Mouse (Mus musculus): Measurements from ENCODE around the gene Stap1.

The Stap1 gene

DNA sequence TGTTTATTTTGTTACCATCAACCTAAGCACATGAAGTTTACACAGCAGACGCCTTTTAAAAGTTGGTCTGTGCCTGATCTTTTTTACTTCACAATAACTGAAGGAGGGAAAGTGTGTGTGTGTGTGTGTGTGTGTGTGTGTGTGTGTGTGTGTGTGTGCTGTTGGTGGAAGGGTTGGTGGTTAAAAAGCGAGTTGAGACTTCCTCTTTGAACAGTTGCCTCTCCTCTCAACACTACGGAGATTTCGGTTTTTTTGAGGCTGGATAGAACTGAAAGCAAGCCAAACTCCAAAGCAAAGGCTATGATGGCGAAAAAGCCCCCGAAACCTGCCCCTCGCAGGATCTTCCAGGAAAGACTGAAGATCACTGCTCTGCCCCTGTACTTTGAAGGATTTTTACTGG lies at the start of gene Stap1:
TSS of gene Stap1 (plus strand) at position 209 of the 400 bp plus-strand sequence.
- DNase-seq (ENCODE audit: low read depth, low spot score), result no peak

DNA sequence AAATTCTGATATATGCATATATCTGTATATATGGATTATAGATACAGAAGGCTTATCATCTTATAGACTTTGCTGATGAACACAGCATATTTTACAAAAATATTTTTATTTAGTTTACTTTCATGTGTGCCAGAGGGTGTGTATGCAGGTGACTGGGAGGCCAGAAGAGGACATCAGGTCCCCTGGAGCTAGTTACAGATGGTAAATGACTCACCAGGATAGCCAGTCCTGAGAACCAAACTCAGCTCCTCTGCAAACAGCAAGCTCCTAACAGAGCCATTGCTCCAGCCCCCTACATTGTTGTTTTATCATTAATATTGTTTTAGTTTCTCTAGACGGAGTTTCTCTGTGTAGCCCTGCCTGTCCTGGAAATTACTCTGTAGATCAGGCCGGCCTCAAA lies 41.7 kb upstream of the Stap1 start:
- DNase-seq (ENCODE audit: low read depth, low spot score), result no peak

DNA sequence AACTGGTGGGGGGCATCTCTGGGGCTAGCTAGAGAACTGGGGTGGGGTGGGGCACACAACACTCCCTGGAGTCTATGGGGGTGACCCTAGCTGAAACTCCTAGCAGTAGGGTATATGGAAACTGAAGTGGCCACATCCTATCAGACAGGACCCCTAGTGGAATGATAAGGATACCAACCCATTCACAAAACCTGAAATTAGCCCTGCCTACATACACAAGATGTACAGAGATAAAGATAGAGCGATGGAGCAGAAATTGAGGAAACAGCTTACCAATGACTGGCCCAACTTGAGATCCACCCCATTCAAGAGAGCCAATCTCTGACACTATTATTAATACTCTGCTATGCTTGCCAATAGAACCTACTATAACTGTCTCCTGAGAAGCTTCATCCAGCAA lies 8.0 kb upstream of the Stap1 start:
- no peak for DNase-seq (ENCODE audit: low read depth, low spot score)

DNA sequence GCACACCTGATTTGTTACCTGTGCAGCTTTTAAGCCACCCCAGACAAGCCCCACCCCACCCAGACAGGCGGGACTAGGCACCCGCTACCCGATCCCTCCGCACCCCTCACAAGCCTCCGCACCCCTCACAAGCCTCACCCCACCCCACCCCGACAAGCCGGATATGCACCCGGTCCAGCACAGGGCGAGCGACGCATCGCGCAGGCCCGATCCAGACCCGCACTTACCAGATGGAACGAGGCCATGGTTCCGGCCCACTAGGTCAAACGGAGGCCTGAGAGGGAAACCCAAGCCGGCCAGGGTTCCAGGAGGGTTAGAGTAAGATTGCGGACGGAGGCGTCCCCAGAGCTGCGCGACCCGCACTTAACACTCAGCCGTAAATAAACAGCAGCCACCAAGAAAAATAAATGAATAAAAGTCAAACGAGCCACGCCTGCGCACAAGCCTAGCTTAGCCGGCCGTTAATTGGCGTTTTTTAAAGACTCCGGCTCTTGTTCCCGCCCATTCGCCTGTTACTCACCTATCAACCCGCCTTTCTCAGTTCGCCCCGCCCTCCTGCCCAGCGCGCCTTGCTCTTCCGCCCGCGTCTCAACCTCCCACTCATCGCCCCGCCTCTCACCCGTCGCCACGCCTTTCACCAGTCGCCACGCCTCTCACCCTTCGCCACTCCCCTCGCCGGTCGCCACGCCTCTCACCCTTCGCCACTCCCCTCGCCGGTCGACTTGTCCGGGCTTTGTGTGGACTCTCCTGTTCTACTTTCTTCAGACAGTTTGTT lies 6.3 kb upstream of the Stap1 start, which contains the start of gene Cenpc1:
TSS of gene Cenpc1 (minus strand) at position 483 of the 775 bp plus-strand sequence.
- peak; percentile 96 for DNase-seq (ENCODE audit: low read depth, low spot score)

DNA sequence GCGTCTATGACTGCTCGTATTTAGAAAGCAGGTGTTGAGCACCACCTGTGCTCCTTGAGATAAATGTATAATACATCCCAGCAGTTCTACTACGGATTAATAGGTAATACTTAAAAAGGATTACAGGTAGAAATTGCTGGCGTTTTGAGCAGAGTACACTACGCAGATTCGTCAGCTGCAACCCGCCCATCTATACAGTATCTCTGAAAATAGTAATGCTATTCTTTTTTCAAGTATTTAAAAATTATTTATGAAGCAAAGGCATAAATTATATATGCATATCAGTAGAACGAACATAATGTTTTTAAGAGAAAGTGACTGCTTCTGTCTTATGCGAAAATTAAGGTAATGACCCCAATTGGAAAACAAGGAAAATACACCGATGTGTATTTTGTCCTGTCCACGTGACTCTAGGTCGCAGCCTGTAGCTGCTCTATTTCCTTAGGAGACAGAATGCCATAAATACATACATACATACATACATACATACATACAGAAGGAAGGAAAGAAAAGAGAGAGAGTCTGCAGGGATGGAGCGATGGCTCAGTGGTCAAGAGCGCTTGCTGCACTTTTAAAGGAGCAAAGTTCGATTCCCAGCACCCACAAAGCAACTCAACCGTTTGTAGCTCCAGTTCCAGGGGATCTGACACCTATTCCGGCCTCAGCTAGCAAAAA lies 5.5 kb upstream of the Stap1 start:
- peak; percentile 53 for DNase-seq (ENCODE audit: low read depth, low spot score)

DNA sequence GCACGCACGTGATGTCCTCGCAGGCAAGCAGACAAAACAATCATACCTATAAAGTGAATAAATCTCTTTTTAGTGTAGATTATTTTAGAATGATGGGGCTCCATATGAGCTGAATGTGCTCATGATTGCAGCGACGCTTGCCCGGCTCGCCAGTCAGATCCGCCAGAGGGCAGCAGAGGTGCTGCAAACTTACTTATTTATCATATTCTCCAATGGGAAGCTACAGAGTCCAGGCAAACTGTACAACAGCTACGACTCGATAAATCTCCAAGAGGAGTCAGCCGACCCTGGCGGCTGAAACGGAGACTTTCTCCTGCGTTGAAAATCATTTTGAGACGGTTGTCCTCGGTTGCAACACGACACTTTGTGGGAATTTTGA lies 5.0 kb upstream of the Stap1 start:
- peak; percentile 91 for DNase-seq (ENCODE audit: low read depth, low spot score)

DNA sequence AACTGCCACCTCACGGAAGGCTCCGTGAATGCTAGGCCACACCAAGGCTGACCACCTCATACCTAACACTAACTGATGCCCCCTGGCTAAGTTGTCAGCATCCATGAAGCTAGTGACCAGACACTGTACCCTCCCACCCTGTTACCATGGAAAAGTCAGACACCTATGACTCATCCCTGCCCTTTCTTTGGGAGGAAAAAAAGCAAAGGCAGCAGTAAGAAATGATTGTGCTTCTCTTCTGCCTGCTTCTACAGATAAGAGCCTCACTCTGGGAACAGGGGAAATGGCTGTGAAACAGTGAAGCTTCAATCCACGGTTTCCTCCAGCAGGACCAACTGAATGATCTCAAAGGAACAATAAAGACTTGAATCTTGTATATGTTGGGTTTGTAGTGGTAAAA lies 3.1 kb upstream of the Stap1 start:
- DNase-seq (ENCODE audit: low read depth, low spot score), result no peak

DNA sequence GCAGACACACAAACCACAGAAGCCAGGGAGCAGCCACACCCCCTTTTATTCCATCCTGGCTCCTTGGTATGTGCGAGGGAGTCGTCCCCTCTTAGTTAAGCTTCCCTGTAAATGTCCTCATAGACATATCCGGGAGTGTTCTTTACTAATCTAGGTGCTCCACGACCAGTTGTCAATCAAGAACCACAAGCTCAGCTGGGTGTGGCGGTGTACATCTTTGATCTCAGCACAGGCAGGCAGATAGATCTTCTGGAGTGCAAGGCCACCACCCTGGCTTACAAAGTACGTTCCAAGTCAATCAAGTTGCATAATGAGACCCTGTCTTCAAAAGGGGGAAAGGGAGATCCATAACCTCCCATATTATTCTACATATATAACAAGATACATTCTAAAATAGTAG lies 2.4 kb upstream of the Stap1 start:
- DNase-seq (ENCODE audit: low read depth, low spot score), result no peak

DNA sequence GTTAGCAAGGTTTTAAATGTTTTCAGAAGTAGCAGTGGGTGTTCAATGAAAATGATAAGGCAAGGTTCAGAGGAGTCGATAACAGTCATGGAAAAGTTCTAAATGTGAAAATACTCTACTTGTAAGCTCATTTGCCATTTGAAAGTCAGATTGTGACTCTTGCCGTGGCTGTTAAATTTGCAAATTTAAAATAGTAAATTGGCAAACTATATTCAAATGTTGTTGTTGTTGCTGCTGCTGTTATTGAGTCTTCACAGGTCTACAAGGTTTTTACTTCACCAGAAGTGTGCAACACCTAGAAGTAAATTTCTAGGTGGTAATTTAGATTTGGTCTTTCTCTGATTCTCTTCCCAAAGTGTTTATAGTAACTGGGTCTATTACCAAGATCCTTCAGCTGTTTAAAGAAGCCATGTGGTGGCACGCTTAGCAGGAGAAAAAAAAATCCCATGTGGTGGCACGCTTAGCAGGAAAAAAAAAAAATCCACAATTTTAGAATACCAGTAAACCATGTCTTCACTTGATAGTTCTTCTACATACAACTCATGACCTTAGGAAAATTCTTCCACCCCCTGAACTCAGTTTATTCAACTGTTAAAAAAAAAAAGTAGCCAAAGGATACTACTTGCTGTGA lies 1.3 kb downstream of the Stap1 start:
- no peak for DNase-seq (ENCODE audit: low read depth, low spot score)

DNA sequence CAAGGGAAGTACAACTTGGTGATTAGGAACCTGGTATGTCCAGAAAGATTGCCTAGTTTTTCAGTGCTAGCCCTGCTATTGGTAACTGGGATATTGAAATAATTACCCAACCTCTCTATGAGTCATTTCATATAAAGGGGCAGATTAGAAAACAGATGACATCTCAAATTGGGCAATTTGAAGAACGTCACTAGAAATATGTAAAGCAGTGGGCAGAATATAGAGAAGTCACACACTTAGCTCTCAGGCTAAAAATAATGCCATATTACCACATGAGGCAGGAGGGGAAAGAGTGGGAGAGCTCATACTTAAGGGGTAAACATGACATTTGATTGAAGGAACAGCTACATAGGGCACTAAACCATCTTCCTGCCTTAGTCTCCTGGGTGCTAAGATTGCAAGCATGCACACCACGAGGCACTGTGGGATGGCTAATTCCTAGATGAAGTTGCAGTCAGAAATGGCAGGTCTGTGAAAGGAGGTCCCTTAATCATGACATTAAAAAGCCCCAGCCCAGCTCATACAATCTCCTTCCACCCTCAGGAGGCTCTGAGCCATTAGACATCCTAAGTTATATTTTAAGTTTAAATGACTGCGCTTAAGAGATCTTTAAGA lies 7.3 kb downstream of the Stap1 start:
- no peak for DNase-seq (ENCODE audit: low read depth, low spot score)

DNA sequence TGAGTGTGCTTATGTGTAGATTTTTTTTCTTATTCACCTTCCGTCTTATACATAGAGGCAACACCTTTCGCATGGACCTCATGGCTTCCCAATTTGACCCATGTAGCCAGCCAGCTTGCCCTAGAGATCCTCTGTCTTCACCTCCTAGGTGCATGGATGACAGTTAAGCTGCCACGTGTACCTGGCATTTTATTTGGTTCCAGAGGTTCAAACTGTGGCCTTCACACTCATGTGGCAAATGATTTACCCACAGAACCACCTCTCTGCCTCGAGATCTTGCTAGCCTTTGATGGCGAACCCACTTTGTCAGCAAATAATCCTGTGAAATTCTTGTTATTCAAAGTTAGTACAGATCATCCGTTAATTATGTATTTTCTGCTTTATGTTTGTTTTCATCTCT lies 12.4 kb downstream of the Stap1 start:
- no peak for DNase-seq (ENCODE audit: low read depth, low spot score)

DNA sequence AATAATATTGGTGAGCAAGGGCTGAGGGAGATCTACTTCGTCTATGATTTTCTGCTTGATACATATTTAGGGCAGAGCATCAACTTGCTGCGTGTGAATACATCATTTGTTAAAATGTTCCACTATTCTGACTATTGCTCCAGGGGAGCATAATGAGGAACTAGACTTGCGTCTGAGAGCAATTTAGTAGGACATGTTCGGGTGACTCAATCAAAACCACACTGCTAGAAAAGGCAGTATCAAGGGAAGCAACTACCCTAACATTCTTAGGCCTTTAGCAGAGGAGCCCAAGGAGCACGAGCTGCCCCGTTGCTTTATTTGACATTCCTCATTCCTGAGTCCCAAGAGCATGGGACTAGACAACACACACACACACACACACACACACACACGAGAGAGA lies 13.4 kb downstream of the Stap1 start:
- no peak for DNase-seq (ENCODE audit: low read depth, low spot score)

DNA sequence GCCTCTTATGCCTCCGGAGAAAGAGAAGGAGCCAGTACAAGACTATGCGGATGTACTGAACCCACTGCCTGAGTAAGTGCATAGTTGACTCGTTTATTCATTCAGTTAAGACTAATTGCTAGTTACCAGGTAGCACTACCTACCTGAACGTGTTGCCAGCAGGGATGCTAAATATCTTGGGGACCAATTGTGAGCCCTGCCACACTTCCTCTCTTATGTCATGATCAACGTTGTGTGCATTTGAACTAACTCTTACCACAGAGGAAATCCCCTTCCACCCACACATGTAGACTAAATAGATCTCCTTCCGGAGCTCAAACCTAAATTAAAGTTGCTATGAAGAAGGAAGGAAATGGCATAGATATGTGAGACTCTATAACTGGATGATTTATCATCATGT lies 15.2 kb downstream of the Stap1 start:
- DNase-seq (ENCODE audit: low read depth, low spot score), result no peak

DNA sequence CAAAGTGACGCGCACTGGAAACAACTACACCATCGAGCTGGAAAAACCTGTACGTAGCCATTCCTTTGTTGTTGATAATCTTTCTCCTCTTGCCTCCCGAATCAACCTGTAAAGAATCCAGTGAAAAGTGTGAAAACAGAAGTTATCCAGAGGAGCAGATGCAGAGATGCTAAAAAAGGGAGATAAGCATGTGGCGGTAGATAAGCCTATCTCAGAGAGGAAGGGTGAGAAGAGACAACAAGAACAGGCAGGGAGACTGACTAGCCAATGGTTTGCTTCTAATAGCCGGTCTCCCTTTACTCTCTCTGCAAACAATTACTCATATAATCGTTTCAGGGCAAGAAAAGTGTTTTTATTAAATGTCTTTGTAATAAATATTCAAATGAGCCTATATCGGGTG lies 23.2 kb downstream of the Stap1 start:
- DNase-seq (ENCODE audit: low read depth, low spot score), result no peak

DNA sequence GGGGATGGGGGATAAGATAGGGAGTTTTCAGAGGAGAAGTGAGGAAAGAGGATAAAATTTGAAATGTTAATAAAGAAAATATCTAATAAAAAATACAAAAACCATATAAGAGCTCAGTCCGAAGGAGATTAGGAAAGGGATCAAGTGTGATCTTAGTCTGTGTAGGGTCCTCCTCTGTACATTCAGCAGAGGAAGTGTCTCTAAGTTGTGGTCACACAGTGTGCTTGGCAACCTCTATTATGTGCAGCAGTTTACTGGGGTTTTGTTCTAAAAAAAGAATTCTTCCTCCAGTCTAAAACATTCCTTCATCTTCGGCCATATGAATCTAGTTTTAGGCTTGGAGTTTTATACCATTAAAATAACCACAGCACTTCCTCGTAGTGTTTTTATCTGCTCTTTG lies 27.4 kb downstream of the Stap1 start:
- DNase-seq (ENCODE audit: low read depth, low spot score), result no peak

DNA sequence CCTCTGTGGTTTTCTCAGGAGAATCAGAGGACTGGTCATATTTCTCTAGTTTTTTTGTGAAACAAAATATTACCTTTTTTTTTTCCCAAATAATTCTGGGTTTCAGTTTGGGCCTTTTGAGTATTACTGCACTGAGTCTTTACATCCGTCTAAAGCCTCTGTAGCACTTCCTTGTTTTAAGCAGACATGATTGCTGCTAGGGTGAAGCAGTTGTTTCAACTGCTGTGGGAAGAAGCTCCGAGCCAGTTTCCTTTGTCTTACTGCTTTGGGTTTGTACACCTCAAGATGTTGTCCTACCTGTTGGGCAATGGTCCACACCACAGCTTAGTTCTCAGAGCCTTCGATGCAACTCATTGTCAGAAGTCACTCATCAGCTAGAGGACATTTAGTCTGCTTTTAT lies 29.1 kb downstream of the Stap1 start:
- DNase-seq (ENCODE audit: low read depth, low spot score), result no peak

DNA sequence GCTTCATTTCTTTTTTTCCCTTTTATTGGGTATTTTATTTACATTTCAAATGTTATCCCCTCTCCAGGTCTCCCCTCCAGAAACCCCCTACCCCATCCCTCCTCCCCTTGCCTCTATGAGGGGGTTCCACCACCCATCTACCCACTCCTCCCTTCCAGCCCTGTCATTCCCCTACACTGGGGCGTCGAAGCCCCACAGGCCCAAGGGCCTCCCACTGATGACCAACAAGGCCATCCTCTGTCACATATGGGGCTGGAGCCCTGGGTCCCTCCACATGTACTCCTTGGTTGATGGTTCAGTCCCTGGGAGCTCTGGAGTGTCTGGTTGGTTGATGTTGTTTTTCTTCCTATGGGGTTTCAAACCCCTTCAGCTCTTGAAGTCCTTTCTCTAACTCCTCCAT lies 30.6 kb downstream of the Stap1 start:
- DNase-seq (ENCODE audit: low read depth, low spot score), result no peak

DNA sequence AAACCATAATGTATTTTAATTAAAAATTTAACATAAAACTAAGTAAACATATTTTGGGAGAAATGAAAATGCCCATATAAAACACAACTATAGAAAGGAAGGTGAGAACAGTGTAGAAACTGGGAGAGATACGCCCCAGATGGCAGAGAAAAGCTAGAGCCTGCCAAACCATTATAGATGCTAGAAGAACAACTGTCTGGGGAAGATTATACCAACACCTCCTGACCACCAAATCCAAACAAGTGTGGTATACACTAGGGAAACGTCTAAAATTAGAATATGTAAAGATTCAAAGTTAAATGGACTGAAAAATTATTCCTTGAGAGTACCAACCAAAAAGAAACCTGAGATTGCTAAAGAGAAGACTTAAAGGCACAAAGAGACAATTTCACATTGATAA lies 35.1 kb downstream of the Stap1 start:
- DNase-seq (ENCODE audit: low read depth, low spot score), result no peak

DNA sequence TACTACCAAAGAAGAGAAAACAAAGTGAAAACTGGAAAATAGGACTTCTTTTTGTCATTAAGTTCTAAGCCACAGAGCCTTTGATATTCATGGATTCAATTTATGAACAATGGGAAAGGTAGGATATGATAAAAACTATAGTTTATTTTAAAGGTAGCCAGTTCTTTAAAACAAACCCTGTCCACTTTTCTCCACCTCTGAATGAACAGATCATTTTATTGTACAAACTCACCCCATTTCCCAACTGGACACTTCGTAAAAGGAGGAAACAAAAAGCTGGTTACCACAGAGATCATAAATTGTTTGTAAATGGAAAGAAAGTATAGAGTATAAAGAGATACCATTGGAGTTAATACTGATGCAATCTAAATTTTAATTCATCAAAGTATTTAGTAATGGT lies 39.5 kb downstream of the Stap1 start:
- DNase-seq (ENCODE audit: low read depth, low spot score), result no peak

DNA sequence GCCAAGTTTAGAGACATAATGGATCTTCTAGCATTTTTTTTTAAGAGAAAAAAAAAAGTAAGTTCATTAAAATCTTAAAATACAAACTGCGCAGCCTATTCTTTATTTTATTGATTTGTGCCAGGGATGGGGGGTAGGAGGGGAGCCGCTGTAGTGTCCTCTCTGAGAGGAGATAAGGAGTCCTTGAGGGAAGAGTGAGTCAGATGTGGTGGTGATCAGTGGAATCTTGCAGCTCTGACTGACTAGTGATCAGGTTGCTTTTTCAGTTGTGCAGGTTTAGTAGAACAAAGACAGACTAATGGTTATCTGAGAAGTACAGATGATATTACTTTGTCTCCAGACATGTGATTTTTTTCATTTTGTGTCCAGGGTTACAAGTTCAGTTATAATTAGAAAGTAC lies 41.5 kb downstream of the Stap1 start:
- DNase-seq (ENCODE audit: low read depth, low spot score), result no peak

DNA sequence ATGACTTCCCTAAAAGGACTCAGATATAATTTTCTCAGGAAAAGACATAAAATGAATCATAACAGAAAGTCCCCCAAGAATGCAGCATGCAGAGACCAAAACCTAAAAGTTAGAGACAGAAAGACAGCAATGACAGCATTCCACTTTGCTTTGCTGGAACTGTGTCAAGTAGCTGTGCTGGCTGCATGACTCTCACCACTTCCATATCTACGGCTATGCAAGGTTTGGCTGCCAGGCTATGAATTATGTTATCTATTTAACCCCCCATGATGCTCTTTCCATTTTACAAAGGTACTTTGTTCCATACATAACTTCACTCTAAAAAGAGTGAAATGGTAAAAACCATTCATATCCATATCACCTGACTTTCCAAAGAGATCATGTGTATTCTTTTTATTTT lies 42.5 kb downstream of the Stap1 start:
- no peak for DNase-seq (ENCODE audit: low read depth, low spot score)

DNA sequence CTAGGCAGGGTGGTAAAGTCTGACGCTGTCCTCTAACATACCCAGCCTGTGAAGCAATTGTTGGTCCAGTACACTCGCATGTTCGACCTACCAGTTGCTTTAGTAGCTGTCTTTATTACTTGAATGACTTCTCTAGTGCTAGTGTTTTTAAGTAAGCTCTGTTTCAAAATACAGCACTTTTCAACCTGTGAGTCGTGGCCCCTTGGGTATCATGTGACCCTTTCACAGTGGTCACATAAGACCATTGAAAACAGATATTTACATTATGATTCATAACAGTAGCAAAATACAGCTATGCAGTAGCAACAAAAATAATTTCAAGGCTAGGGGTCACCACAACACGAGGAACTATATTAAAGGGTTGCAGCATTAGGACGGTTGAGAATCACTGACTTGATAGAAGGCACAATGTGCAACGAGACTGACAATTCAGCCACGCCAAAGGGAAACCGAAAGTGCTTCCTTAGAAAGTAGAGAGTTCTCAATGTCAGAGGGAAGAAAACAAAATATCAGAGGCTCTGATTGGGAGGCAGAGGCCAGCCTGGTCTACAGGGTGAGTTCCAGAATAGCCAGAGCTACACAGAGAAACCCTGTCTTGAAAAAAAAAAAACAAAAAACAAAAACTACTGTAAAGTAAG lies 47.0 kb downstream of the Stap1 start:
- no peak for DNase-seq (ENCODE audit: low read depth, low spot score)
